Mouse (Mus musculus) spleen, embryonic (tissue): Measurements from ENCODE around the gene Hdac5.

Source experiments
- CTCF ChIA-PET: fragments of 350-600 bp; sonication (Branson Sonifier 250); formaldehyde crosslinking; loops from one replicate; lab custom pipeline; 2022; lab: Charles Lee

Gene Hdac5

GRCm38 (mm10) chr11:102217396-102217795 is 12.6 kb downstream of the Hdac5 start:
- CTCF ChIA-PET: interaction anchor here (0.6 kb wide), 1 partner anchor 1205 kb away, joined by 6 read pairs; no protein-coding TSS in a partner anchor

GRCm38 (mm10) chr11:102216886-102217240 is 13.1 kb downstream of the Hdac5 start:
- CTCF ChIA-PET: no interaction called here

- CTCF ChIA-PET: interaction anchor here (0.6 kb wide), 1 partner anchor 921 kb away, joined by 12 read pairs; no protein-coding TSS in a partner anchor
These were observed 13.7 kb downstream of the Hdac5 start for GRCm38 (mm10) chr11:102216056-102216885.

GRCm38 (mm10) chr11:102215511-102215910 is 14.5 kb downstream of the Hdac5 start:
- CTCF ChIA-PET: no interaction called here

GRCm38 (mm10) chr11:102214430-102215156 is 15.4 kb downstream of the Hdac5 start:
- CTCF ChIA-PET: no interaction called here

GRCm38 (mm10) chr11:102211936-102212341 is 18.0 kb downstream of the Hdac5 start:
- CTCF ChIA-PET: interaction anchor here (0.8 kb wide), 1 partner anchor 75 kb away, joined by 12 read pairs; no protein-coding TSS in a partner anchor

DNA sequence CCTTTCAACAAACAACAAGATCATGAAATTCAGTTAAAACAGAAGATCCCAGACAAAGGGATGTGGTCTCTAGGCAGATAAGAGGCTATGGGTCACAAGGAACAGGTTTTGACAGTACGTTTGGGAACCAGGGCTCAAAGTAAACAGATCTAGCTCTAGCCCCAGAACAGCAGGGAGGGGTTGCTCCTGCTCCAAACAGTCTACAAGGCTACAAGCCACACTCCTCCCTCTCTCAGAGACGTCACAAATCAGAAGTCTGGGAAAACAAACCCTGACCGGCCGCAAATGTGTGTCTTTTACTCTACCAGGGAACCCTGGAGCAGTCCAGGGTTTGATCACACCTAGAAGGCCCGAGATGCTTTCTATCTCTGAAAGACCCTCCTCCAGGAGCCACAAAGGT is 19.0 kb downstream of the Hdac5 start:
- CTCF ChIA-PET: no interaction called here

GRCm38 (mm10) chr11:102210185-102210584 is 19.8 kb downstream of the Hdac5 start:
- CTCF ChIA-PET: no interaction called here

DNA sequence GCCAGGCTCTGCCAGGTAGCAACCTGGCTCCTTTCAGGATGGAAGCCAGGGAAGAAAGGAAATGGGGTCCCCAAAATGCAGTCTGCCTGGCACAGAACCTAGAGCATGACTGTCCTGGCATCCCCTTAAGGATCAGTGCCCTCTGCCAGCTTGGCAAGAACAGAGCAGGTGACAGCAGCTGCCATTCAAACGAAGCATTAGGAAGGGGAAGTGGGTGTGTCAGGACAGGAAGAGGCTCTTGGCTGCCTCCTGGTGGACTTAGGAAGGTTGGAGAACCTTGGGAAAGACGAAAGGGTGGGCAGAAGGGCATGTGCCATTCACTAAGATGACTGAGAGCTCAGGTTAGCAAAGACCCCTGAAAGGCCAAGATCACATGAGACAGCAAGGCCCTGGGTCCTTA is 20.2 kb downstream of the Hdac5 start:
- CTCF ChIA-PET: no interaction called here

- CTCF ChIA-PET: interaction anchor here (0.7 kb wide), 1 partner anchor 14 kb away, joined by 3 read pairs; no protein-coding TSS in a partner anchor
These were observed 21.1 kb downstream of the Hdac5 start for GRCm38 (mm10) chr11:102208846-102209245.

DNA sequence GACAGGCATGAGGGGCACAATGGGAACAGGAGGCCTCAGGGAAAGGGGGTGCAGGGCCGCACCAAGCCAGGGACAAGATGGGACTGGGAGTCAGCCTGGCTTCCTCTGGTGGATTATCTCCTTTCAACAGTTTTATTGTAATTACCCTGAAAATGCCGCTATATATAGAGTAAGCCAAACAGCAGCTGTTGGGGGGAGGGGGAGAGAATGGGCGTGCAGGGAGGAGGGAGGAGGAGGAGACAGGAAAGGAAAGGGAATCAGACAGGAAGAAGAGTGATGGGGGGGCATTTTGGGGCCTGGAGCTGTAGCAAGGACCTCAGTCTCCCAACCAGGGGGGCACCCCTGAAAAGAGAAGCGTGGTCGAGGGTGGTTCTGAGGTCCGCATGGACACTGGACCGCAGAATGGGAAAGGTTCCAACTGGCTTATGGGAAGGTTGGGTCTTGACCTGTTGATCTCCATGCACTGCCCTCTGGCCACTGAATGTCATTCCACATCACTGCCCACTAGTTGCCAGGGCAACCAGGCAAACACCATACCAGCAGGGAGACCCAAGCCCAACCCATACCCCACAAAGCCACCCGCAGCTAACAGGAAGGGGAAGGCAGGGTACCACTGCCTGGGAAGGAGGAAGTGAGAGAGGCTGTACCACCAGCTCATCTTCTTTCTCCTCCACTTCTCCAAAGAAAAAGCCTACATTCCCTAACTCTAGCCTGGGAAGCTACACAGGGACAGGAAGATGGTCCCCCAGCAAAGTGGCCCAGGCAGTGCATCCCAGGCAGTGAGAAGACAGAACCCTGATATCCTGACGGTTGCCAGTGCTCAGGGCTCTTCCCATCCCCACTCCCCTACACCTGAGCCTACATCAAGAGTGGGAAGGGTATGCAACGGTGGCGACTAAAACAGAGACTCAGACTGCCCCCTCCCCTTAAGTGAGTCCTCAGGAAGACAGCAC is 21.9 kb downstream of the Hdac5 start:
- CTCF ChIA-PET: interaction anchor here (0.7 kb wide), 1 partner anchor 14 kb away, joined by 3 read pairs; no protein-coding TSS in a partner anchor

GRCm38 (mm10) chr11:102206481-102206880 is 23.5 kb downstream of the Hdac5 start:
- CTCF ChIA-PET: no interaction called here

DNA sequence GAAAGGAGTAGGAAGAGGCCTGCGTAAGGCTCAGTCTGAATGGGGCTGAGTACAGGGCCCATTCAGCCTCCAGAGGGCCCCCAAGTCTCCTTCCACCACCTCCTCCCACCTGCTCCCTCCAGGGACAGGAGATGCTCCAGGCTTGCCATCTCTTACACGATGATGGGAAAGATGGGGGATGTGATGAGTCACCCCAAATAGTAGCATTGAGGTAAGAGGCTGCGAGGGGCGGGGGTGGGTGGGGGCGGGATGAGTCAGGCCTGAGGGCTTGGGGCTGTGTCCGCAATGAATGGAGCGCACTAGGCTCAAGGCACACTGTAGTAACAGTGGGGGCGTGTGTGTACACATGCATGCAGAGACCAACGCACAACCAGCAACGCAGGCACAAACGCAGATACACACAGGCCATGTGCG is 28.6 kb downstream of the Hdac5 start:
- CTCF ChIA-PET: no interaction called here

GRCm38 (mm10) chr11:102199856-102200255 is 30.1 kb downstream of the Hdac5 start:
- CTCF ChIA-PET: no interaction called here

DNA sequence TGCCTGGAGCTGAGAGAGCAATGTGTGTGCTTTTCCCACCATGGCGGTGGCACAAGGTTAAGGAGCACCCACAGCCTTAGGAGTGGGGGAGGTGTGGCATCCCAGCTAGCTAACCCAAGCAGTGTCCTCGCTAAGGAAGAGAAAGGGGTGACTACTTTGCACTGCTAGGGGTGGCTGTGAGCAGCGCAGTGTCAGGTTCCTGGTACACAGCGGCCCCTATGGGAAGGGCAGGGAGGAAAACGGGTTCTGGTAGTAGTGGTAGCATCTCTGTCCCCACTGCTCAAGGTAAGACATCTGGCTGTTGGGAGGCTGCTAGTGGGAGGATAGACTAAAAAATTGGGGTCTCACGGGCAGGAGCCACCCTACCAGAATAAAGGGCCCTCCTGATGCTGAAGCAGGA is 31.7 kb downstream of the Hdac5 start:
- CTCF ChIA-PET: no interaction called here

DNA sequence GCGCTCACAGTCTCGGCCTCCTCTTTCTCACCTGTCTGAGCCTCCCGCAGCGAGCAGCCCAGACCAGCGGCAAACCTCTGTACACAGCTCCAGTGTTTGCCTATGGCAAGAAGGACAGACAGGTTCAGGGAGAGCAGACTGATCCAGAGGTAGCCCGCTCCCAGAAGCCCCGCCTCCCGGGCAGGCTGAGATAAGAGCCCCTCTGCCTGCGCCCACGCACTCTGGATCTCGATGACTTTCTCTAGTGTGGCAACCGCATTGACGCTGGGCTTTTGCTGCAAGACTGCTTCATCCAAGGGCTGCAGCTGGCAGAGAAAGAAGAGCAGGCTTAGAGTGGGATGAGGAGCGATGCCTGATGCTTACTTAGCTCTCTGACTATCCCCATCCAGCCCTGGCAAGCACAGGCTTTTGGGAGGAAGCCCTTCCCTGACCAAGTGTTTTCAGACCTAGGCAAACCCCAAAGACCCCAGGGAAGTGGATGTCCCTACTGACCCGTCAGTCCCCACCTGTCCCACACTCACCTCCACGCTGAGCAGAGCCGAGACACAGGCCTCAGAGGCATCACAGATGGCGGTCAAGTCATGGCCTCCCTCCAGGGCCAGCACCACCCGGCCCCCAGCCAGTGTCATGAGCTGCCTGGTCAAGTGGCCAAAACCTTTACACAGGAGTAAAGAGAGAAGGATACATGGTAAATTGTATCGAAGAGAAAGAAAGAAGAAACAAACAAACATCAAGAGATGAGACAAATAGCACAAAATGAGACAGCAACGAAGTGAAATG is 33.8 kb downstream of the Hdac5 start:
- CTCF ChIA-PET: interaction anchor here (0.6 kb wide), 1 partner anchor 33 kb away, joined by 4 read pairs; no protein-coding TSS in a partner anchor

GRCm38 (mm10) chr11:102193657-102194440 is 36.1 kb downstream of the Hdac5 start:
- CTCF ChIA-PET: interaction anchor here (0.6 kb wide), 1 partner anchor 52 kb away, joined by 3 read pairs; no protein-coding TSS in a partner anchor

GRCm38 (mm10) chr11:102190848-102191247 is 39.1 kb downstream of the Hdac5 start:
- CTCF ChIA-PET: interaction anchor here (0.6 kb wide), 1 partner anchor 75 kb away, joined by 3 read pairs; no protein-coding TSS in a partner anchor
